Mouse (Mus musculus) kidney, adult 2 months (tissue): ENCODE measurements at regions not wholly inside any gene's neighbourhood (a gene's known extent, or its start where the extent isn't known, plus 50 kb on each side); places are given as distances from the start of the nearest gene placed in this dataset.

Source experiments
- CTCF ChIP-seq: fragments of 200-500 bp; conservative IDR thresholded peaks from 2 replicates; pipeline ENCODE4 v1.5.1; 2011; ENCODE audit warnings: low read depth, mild to moderate bottlenecking, control low read depth, low read length, moderate library complexity, mixed read lengths; ENCODE audit not compliant: insufficient read depth, insufficient read length
- POLR2A ChIP-seq: fragments of 200-500 bp; IDR thresholded peaks from one replicate; pipeline ENCODE4 v1.6.1; 2011; ENCODE audit warnings: low read depth, low read length, control low read depth

GRCm38 (mm10) chr8:107691251-107691650, 103.0 kb upstream of the Psmd7 start:
- no peak for TF ChIP-seq CTCF
- TF ChIP-seq POLR2A = no peak
